Mouse (Mus musculus) heart, adult 18-20 months (tissue): ENCODE results near the gene Vwa8. TPM values are rescaled to one million over a fixed set of nuclear protein-coding genes. Genes with fewer than 3 reads are reported as not detected.

Source experiments
- DNase-seq, 2 experiments: peaks; one replicate each; pipeline ENCODE4 v3.0.0; 2021 to 2022; ENCODE audit warnings: mixed read lengths in 1 of 2
- total RNA-seq, 2 experiments: library from RNA; stranded (reverse); gene quantifications; 2 replicates each; pipeline ENCODE4 v1.2.3; 2021

Vwa8 gene
- total RNA-seq, 2 experiments from 2014 or later: 177 to 181 TPM

DNA sequence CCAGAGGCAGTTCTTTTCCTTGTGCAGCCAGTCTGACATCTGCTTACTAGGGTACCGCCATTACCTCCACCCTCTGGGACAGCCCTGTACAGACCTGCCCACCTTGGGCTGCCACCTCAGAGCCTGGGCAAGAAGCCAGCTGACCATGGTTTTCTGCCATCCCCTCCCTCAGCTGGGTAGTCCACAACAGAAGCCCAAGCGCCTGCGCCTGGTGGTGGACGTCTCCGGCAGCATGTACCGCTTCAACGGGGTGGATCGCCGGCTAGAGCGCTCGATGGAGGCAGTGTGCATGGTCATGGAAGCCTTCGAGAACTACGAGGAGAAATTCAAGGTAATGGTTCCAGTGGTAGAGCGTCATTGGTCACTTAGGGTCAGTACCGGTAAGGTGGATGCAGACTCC, 333.9 kb downstream of the Vwa8 start:
- DNase-seq: no peak

DNA sequence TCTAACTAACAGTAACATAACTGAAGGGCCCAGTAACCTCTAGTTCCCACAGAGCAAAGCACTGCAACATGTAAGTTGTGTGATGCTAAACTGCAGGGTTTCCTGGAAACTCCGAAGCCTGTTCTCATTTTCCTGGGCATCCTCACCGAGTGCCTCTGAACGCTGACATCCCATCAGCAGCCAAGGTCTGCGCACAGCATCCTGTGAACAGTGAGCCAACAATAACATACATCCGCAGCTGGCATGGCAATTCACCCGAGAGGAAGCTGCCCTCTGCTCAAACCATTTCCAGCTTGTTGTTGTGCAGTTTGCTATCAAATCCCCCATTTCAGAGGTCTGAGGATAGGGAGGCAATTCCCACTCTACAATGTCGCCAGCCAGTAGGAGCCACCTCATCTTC, 334.4 kb downstream of the Vwa8 start:
- DNase-seq: peak in 1 of 2 experiments; percentile 40

DNA sequence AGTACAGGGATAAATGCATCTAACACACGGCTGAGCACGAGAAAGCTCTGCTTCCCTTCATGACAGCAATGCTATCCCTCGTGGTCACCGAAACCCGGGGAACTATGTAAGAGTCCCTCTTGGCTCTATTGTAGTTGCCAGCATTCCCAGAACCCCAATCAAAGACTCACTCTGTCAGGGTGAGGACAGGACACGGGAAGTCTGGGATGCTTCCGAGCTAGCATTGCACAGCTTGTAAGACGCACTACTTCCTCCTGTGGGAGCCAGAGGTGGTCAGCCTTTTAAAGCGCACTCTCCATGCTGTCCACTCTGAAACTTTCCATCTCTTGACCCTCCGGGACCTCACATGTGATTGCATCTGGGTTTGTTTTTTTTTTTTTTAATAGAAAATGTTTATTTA, 335.2 kb downstream of the Vwa8 start:
- peak in 1 of 2 experiments; percentile 58 for DNase-seq

DNA sequence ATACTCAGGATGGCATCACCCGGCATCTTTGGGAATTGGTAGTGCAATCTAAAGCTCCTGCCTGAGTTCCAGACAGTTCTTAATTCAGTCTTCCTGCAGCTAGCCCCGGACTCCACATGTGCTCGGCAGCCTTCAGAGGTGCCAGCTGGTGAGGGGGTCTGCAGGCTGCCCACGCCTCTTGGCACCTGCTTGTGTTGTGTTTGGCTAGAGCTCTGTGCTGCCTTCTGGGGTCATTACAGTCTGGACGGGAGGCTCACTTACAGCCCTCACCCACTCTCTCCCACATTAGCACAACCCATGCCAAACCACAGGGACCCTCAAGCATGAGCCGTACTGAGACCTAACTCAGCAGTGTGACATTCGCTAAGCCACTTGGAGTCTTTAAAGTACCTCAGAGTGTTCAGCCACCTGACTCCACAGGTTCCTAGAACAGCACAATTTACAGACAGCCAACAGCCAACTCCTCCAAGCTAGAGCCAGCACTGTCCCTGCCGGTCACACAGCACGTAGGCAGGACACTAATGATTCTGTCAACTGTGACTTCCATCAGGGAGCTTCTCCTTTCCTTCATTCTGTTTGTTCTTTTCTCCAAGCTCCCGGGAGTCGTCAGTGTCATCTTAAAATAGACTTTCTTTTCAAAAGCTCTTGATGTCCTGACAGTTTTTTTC, 336.3 kb downstream of the Vwa8 start:
- DNase-seq: no peak

DNA sequence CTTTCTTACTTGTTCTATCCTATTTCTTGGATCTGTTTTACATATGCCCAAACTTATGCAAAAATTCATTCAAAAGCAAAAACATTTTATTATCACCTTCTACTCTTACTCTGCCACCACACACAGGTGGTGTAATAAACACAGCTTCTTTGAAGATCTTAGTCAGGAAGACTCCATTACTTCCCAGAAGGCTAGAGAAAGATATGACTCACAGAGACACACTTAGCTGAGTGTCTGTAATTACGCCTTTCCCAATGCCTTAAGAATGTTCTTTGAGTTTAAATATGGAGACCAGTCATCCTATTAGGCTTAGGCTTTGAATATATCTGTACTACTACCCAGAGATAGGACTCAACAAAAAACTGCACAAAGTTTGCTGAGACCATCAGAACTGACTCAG, 338.1 kb downstream of the Vwa8 start:
- DNase-seq: no peak

DNA sequence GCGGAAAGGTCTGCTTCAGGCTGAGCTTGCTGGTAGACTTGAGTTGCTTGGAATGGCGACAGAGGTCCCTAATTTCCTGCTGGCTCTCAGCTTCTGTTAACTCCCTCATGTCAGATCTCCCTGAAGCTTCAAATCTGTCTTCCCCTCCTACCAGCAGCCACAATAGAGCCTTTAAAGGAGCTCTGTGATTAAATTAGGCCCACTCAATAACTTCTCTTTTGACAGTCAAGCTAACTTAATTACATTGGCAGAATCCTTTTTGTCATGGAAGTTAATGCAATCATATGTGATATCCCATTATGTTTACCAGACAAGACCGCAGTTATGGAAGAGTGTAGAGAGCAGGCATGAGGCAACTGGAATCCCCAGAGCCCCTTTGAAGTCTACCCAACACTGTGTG, 347.9 kb downstream of the Vwa8 start:
- no peak for DNase-seq

DNA sequence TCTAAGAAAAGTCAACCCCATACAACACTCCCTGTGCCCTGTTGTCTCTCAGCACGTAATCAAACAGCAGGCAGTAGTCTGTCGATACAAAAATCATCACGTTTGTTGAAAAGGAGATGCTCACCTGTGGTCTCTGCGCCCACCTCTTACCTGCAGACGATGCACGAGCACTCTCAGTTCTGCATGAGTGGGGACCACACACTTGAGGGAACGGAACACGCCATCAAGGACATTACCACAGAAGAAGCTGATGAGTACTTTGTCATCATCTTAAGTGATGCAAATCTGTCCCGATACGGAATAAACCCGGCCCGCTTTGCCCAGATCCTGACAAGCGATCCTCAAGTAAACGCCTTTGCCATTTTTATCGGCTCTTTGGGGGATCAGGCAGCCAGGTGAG, 349.2 kb downstream of the Vwa8 start:
- no peak for DNase-seq

DNA sequence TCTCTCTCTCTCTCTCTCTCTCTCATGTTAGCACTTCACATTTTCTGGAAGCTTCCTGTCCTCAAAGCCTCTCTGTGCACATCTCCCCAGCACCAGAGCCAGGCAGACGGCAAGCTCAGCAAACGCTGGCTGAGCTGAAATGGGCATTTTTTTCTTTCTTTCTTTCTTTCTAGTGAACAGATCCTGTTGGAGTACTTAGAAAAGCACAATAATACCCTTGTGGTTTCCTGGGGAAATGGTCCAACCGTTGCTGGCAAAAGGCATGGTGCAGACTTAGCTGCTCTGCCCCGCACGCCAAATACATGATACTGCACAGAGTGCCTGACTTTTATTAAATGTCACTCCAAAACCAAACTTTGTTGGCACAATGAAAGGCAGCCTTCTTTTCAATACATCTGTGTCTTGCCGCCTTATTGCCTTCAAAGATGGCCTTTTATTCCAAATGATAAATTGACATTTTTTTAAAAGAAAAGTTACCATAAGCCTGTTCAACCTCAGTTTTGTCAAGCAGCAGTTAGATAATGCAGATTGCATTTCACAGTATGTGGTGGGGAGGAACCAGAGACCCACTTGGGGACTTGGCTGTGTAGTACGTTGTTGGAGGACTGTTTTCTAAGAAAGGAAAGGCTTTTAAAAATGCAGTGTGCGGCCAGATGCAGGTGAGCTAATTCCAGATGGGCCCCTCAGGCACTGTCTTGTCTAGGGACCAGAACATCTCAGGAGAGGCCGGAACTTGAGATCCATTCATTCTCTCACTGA, 351.5 kb downstream of the Vwa8 start:
- DNase-seq: peak; percentile 48 to 53

DNA sequence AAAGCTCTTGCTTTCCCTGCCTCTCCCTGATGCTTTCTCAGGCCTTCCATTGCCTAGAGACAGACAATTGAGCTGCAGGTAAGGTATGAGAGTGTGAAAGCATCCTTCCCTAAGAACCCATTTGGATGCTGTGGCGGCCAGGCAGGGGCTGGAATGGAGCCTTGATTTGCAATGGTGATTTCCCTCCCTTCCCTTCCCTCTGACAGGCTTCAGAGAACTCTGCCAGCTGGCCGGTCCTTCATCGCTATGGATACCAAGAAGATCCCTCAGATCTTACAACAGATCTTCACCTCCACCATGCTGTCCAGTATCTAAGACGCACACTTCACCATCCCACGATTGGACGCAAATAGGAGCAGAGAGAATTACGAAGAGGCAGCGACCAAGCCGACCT, 352.0 kb downstream of the Vwa8 start:
- DNase-seq: no peak

DNA sequence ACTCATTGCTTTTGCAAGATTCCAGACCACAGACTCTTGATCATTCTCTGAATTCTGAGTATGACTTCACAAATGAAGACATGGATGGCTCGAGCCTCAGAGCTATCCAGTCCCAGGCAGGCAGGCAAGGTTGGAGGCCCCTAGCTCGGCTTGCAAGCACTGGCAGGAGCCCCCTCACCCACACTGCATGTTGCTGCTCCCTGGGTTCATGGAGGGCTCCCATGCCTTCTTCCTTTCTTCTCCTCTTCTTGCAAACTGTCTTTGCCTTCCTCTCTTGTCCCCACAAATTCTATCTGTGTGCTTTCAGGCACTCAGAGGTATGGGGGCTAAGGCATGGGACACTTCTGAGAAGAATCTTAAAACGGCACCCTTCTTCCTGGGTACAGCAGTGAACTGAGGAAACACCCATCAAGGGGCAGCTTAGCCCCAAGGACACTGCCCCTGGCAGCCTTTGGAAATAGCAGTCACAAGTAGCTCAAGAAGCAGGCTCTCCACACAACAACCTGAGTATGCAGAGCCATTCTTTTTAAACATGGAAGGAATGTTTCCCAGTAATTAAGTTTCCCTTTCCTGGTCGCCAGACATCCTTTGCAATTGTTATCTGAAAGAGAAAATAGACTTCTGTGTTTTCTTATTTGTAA, 354.0 kb downstream of the Vwa8 start:
- no peak for DNase-seq

DNA sequence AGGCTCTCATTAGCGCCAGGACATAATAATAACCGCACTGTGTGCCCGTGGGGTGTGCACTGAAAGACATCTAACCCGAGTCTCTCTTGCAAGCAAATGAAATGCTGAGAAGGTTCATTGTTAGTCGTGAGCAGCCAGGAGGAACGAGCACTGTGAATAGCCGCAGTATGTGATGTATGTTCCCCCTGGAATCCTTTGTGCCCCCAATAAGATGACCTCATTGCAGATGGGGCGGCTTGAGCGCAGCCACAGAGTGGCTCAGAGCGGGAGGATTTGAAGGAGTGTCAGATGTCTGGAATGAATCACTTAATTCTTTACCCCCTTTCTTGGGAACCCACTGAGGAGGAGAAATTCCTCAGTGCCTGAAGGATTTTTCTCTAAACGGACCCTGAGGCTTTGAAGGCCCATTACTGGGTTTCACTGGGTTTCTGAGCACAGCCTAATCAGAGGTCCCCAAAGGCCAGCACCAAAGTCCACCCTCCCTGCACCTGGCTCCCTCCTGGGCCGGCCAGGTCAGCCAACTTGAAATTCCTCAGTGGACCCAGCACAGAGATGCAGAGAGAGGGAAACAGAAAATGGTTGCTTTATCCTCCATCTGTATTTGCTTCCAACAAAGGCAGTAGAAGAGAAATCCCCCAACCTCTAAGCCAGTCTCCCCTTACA, 354.8 kb downstream of the Vwa8 start:
- no peak for DNase-seq

DNA sequence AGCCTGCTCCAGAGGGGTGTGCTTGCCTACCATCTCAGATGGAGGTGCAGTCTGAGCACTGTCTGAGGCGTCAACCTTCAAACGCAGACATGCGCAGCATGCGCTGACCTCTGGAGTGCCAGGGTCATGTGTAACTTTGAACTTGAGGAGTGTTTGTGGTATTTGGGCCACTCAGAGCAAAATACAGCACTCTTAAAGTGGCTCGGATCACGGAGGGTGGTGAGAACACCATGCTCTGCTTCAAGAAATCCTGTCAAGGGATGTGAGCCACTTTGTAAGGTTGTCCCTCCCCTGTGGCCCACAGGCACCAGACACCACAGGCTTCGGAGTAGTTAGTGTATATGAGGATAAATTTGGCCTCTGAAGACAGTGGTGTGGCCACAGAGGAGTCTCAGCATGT, 356.0 kb downstream of the Vwa8 start:
- no peak for DNase-seq

DNA sequence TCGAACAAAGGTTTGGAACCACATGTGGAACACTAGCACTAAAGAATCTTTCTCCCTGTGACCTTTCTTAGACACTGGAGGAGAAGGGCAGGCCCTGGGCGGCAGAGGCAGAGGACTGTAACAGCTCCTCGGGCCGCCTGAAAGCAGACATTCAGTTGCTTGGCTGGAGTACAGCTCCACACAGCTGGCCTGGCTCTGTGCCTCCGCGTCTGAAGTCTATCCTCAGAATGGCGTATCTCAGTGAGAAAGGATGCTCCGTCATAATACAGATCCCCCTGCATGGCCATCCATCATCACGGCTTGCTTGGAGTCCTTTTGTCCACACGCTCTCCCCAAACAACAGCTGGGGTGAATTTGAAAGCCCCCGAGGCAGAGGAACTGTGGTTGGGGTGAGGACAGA, 357.4 kb downstream of the Vwa8 start:
- peak; percentile 77 to 83 for DNase-seq

DNA sequence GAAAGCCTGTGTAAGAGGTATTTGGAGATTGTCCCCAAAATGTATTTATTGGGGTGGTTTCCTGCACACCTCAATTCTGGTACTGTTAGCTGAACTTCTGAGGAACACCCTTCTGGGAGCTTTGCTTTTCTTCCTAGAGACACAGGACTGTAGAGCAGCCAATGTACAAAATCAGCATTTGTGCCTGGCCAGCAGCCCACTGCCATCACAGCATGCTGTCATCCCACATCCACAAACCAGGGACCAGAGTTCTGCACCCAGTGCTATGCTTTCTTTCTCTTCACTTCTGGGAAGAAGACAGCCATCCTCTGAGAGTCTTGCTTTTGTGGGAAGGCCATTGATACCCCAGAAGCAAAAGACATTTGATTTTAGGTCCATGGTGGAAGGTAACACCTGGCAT, 359.6 kb downstream of the Vwa8 start:
- DNase-seq: no peak

DNA sequence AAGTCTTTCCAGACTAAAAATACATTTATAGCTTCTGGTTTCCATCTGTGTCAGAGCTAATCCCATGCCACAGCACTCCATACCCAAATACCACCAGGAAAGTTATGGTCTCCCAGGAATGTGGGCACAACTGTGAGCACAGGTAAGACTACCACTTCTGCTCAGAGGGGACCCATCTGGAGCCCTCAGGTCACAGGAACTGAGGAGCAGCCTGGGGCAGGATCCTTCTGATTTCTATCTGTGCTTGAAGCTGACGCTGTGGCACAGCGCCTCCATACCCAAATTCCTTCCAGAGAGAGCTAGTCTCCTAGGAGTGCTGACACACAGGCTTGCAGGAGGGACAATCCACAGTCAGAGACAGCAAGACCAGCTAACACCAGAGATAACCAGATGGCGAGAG, 361.0 kb downstream of the Vwa8 start:
- DNase-seq: no peak

DNA sequence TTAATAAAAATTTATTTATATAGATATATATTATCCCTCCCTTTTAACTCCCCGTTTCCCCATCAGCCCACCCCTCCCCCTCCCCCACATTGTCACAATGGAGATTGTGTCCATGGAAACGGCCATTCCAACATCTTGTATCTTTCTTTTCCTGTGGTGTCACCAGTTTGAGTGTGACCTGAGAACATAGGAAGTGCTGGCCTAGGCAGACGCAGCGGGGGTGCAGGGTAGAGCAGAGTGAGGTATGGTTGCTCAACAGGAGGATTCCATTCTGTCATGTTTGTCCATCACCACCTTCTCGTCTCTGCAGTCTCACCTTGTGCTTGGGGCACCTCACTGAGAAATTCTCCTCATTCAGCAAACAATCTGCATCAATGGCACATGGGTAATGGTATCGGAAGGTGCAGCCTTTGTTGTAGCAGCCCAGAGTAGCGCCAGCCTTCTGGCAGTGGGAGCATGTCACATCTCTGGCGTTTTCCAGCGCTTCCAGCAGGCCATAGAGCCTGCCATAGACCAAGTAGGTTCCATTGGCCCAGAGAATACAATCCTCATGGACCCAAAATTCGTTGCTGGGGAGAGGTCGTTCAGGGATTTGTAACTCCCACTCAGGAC, 363.6 kb downstream of the Vwa8 start:
- no peak for DNase-seq

DNA sequence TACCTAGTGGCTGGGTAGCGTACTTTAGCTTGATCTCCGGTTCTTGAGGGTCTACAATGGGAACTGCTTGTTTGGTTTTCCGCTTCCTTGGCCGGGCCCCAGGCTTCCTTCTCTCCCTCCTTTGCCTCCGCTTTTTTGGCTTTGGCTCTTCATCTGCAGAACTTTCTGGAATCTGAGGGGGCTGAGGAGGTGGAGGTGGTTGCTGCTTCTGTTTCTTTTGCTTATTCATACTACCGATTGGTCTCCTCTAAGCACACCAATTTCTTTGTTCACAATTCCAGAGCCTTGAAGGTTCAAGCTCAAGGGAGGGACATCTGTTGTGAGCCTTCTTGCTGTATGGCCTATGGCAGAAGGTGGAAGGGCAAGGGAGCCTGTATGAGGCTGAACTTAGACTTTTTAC, 365.3 kb downstream of the Vwa8 start:
- no peak for DNase-seq

DNA sequence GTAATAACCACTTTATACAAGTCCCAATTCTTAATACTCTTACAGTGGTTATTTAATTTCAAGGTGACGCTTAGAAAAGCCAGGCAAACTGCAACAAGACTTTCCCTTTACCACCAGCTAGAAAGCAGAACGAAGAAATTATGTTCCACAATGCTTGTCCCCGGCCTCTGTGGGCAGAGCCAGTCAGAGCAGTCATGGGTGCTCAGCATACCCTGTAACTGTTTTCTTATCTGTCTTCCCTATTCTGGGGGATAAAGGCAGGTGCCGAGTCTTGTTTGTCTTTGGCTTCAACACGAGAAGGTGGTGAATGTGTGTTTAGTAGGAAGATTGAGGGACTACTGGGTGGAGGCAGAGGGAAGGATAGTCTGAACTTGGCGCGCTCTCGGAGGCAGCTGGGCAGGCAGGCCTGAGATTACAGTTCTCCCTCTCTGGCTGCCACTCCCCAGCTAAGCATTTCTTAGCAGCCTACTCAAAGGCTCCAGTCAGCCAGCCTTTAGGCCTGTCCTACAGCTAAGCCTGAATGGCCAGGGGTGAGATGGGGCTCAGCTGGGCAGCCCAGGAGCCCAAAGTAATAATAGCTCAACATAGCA, 365.9 kb downstream of the Vwa8 start:
- DNase-seq: no peak

DNA sequence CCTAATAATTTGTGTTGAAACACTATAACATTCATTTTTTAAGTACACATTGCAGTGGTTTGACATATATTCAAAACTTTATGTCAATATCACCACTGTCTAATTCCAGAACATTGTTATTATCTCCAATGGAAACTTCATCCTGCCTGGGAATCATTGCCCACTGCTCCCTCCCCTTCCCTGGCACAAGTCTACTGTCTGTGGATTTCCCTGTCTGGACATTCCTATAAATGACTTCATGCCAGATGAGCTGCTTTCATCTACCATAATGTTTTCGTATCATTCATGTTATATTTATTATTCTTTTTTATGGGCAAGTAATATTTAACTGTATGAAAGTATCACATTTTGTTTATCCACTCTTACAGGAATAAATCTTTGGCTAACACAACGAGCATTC, 367.5 kb downstream of the Vwa8 start:
- no peak for DNase-seq

DNA sequence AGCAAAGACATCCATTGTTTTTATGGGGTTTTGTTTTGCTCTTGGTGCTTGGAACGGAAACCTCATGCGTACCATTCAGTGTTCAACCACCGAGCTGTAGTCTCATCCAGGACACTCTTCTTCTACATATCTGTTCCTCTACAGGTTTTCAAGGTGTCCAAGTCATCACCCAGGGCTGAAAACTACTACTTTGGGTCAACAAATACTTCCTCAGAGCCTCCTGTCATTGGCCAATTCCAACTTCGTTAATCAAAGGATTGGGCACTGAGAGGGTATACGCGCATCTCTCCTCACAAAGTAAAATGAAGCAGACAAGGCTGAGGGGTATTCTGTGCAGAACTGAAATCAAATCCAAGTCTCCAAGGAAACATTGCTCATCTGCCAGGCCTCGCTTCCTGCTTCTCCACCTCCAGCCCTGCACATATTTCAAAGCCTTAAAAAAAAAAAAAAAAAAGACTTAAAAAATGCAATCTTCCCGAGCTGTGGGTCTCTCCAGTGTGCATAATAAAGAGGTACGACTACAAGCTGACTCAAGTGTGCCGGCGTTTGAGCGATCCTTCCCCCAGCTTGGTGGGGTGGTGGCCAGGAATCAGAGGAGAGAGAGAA, 374.7 kb downstream of the Vwa8 start:
- no peak for DNase-seq

DNA sequence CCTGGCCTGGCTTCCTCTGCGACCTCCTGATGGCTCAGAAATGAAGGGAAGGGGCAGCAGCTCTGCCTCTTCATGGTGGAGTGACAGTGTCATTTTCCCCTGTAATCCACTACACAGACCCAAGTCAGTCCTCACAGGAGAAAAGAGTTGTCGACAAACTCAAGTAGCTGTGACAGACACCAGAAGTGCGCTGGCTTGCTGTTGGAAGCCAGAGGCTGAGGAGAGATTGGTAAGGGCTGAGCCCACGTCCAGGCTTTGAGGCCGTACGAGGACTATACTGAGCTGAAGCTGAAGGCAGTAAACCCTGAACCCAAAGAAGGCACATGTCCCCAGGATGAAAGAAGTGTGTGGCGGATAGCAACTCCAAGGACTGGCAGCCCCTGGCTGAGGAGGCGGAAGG, 376.6 kb downstream of the Vwa8 start:
- no peak for DNase-seq

DNA sequence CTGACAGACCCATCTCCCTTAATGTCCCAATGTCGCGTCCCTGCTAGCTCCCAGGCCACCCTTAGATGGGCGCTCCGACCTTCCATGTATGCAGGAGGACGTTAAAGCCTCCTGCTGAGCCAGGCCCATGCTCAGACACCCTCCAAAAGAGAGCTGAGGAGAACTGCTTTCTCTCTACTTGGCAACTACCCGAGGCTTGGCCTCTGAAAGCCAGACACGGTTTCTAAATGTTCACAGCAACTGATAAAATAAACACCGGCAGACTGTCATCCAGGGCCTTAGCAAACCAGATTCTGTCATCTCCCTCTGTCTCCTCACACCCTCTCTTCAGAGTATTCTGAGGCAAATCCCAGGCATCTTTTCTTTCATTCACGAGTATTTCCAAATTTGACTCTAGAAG, 377.2 kb downstream of the Vwa8 start:
- no peak for DNase-seq
